Mouse (Mus musculus) midbrain, embryonic 11.5 days (tissue): Measurements from ENCODE around the gene Tsc22d3. TPM values are rescaled to one million over a fixed set of nuclear protein-coding genes. Genes with fewer than 3 reads are reported as not detected.

ENCODE experiments used
- ATAC-seq: fragments of 200-750 bp; cut with Nextera tagmentation; 2 replicates; pipeline ENCODE4 v1.8.0; 2017; ENCODE audit warnings: moderate TSS enrichment, moderate library complexity; ENCODE audit not compliant: low FRiP score
- DNase-seq: peaks from one replicate; pipeline ENCODE4 v3.0.0; 2015; ENCODE audit warnings: low spot score; ENCODE audit errors: missing footprints
- H3K27ac ChIP-seq: fragments of 300-500 bp; sonication (generic); 2 replicates; pipeline ENCODE4 v1.5.1; 2014; ENCODE audit warnings: low read depth, low read length
- H3K27me3 ChIP-seq: fragments of 300-500 bp; sonication (generic); 2 replicates; pipeline ENCODE4 v1.6.1; 2014; ENCODE audit warnings: mild to moderate bottlenecking, low read length, moderate library complexity, mixed read lengths; ENCODE audit not compliant: control insufficient read depth, insufficient read depth
- H3K36me3 ChIP-seq: fragments of 300-500 bp; sonication (generic); 2 replicates; pipeline ENCODE4 v1.6.1; 2014; ENCODE audit warnings: mild to moderate bottlenecking, low read length, moderate library complexity, mixed read lengths; ENCODE audit not compliant: control insufficient read depth, insufficient read depth
- H3K4me1 ChIP-seq: fragments of 300-500 bp; sonication (generic); 2 replicates; pipeline ENCODE4 v1.6.1; 2014; ENCODE audit warnings: low read length; ENCODE audit not compliant: control insufficient read depth, insufficient read depth
- H3K4me2 ChIP-seq: fragments of 300-500 bp; sonication (generic); 2 replicates; pipeline ENCODE4 v1.6.1; 2014; ENCODE audit warnings: mild to moderate bottlenecking, moderate library complexity
- H3K4me3 ChIP-seq: fragments of 300-500 bp; sonication (generic); 2 replicates; pipeline ENCODE4 v1.5.1; 2014; ENCODE audit warnings: low read depth, low read length
- H3K9ac ChIP-seq: fragments of 300-500 bp; sonication (generic); 2 replicates; pipeline ENCODE4 v1.6.1; 2014; ENCODE audit warnings: low read length
- H3K9me3 ChIP-seq: fragments of 300-500 bp; sonication (generic); 2 replicates; pipeline ENCODE4 v1.6.1; 2016; ENCODE audit warnings: low read length; ENCODE audit not compliant: control insufficient read depth
- WGBS: fragments of 180-500 bp; shearing (Covaris S2); extraction: QIAGEN DNeasy Blood & Tissue Kit; methylation state at CpG from one replicate; pipeline ENCODE4 v1.1.7; 2014; 5-methylcytosine and 5-hydroxymethylcytosine counted together
- polyA plus RNA-seq: library from polyadenylated mRNA; unstranded; fragments of >200 nt; fragmentation: Nextera tagmentation; extraction: Ambion mirVana; gene quantifications from 2 replicates; pipeline ENCODE4 v1.2.1, GENCODE M21; 2014

The Tsc22d3 gene
- polyA plus RNA-seq, 1 experiment from 2014 or later = 166 TPM

DNA sequence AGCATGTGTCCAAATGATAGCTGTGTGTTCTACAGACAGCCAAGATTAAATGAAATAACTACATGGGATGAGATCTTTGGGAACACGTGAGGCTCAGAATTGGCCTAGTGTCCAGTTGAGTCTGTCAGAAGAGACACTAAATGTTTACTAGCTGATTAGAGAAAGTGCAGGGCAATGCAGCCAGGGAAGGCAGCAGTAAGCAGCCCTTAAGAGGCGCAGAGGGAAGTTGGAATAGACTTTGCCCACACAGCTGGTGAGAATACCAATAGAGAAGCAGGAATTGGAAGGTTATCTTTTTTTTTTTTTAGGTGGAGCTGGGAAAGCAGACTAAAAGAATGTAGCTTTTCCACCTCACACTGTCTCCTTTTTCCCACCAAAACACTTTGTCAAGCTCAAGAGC, 61.8 kb downstream of the Tsc22d3 start:
- ATAC-seq (no peak), DNase-seq (no peak)
- no peak overlapping the region for H3K4me2 ChIP-seq
- no peaks in the 10 kb centered on the region for H3K36me3 ChIP-seq
- no peaks in the 10 kb centered on the region for H3K9me3 ChIP-seq
- H3K27ac ChIP-seq = no peak overlapping the region
- peaks cover 29% of the 10 kb centered on the region for H3K27me3 ChIP-seq
- 79% methylated on average over 2 of the region's 2 CpGs for WGBS
- no peak overlapping the region for H3K9ac ChIP-seq
- no peak overlapping the region for H3K4me3 ChIP-seq
- peaks cover 9% of the 10 kb centered on the region; the same call in 1 of the 2 replicates for H3K4me1 ChIP-seq

DNA sequence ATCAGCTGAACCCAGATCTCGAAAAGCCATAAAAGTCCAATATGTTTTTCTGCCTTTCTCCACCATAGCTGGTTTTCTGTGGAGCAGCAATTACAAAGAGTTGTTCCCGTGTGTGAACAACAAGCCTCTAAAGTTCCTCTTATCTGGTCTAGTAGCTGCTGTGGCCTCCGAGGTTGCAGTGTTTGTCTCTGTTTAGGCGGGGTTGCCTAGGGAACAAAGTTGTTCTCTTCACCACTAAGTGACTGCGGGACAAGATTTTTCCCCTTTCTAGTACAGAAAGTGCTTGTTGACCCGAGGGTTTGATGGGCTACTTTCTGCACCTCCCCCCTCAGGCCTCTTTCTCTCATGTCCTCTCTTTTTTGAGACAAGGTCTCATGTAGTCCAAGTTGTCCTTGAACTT, 62.8 kb downstream of the Tsc22d3 start:
- H3K27me3 ChIP-seq = peaks cover 22% of the 10 kb centered on the region
- DNase-seq = no peak
- H3K27ac ChIP-seq = no peak overlapping the region
- no peak overlapping the region for H3K4me3 ChIP-seq
- WGBS = 51% methylated on average over 6 of the region's 6 CpGs
- ATAC-seq = no peak
- no peak overlapping the region for H3K4me2 ChIP-seq
- H3K9me3 ChIP-seq = no peaks in the 10 kb centered on the region
- peaks cover 9% of the 10 kb centered on the region; the same call in 1 of the 2 replicates for H3K4me1 ChIP-seq
- H3K36me3 ChIP-seq = no peaks in the 10 kb centered on the region
- no peak overlapping the region for H3K9ac ChIP-seq

- no peak overlapping the region for H3K4me3 ChIP-seq
- ATAC-seq (no peak), DNase-seq (no peak)
- H3K9me3 ChIP-seq = no peaks in the 10 kb centered on the region
- H3K36me3 ChIP-seq = no peaks in the 10 kb centered on the region
- H3K9ac ChIP-seq = no peak overlapping the region
- H3K27me3 ChIP-seq = peaks cover 13% of the 10 kb centered on the region
- H3K4me1 ChIP-seq = no peaks in the 10 kb centered on the region
- no peak overlapping the region for H3K4me2 ChIP-seq
- 60% methylated on average over 1 of the region's 1 CpGs for WGBS
- no peak overlapping the region for H3K27ac ChIP-seq
These were observed 65.0 kb downstream of the Tsc22d3 start for GRCm38 (mm10) chrX:140535487-140535886.

GRCm38 (mm10) chrX:140534306-140534705, 66.2 kb downstream of the Tsc22d3 start:
- H3K36me3 ChIP-seq = no peaks in the 10 kb centered on the region
- H3K9ac ChIP-seq = no peak overlapping the region
- DNase-seq (no peak), ATAC-seq (no peak)
- no peak overlapping the region for H3K4me3 ChIP-seq
- 78% methylated on average over 3 of the region's 3 CpGs for WGBS
- no peak overlapping the region for H3K4me2 ChIP-seq
- H3K9me3 ChIP-seq = no peaks in the 10 kb centered on the region
- H3K4me1 ChIP-seq = no peaks in the 10 kb centered on the region
- no peak overlapping the region for H3K27ac ChIP-seq
- H3K27me3 ChIP-seq = peaks cover 13% of the 10 kb centered on the region

DNA sequence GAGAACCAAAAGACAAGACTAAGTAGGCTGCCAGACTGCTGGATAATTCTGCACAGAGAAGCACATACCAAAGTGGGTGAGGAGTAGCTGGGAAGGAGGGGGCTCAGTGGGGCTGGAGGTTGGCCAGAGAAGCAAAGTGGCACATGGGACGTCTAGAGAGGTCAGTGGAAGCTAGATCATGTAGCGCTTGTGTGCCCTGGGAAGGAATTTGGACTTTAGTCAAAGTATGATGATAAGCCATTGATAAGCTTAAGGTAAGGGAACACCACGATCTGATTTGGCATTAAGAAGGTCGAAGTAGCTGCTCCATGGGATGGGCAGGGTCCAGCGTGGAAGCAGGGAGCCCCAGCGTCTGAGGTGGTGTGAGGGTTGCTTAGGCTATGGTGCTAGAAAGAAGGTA, 68.1 kb downstream of the Tsc22d3 start:
- H3K27me3 ChIP-seq = peaks cover 8% of the 10 kb centered on the region
- WGBS = 85% methylated on average over 6 of the region's 6 CpGs
- ATAC-seq (no peak), DNase-seq (no peak)
- H3K36me3 ChIP-seq = no peaks in the 10 kb centered on the region
- no peak overlapping the region for H3K27ac ChIP-seq
- no peaks in the 10 kb centered on the region for H3K9me3 ChIP-seq
- no peak overlapping the region for H3K4me2 ChIP-seq
- no peak overlapping the region for H3K9ac ChIP-seq
- no peak overlapping the region for H3K4me3 ChIP-seq
- H3K4me1 ChIP-seq = no peaks in the 10 kb centered on the region

DNA sequence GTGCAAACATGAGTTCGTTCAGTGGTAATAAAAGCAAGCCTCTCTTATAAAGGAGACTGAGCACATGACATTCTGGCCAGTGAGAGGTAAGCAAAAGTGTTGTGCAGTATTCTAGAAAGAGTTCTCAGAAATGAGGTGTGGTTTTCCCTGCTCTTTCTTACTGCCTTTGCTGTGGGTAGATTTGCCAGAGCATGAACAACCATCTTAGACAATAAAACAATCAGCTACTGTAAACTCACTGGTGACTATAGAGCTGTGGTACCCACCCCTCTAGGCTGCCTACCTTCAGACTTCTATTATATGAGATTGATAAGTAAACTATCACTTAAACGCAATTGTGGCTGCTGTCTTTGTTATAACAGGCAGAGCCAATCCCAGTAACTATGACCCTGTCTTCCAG, 69.1 kb downstream of the Tsc22d3 start:
- 88% methylated on average over 2 of the region's 2 CpGs for WGBS
- peaks cover 8% of the 10 kb centered on the region for H3K27me3 ChIP-seq

DNA sequence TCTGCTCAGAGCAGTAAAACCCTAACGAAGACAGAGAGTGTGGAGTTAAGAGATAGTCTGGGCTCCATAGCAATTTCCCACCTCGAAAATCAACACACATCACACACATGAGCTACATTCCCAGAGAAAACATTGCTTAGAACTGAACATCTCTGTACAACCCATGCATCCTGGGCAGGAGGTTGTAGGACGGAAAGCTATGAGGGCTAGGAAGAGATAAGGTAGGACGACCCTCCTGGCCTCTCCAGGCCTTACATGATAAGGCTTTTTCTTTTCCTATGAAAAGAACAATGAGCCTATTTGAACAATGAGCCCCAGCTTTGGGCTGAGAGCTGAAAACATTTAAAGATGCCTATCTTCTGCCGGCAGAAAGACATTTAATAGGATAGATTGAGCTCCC, 69.8 kb downstream of the Tsc22d3 start:
- Histone ChIP-seq H3K4me1 (no peaks in the 10 kb centered on the region), H3K4me2 (no peak overlapping the region), H3K27ac (no peak overlapping the region), H3K9ac (no peak overlapping the region), H3K27me3 (peaks cover 8% of the 10 kb centered on the region), H3K9me3 (no peaks in the 10 kb centered on the region), H3K4me3 (no peak overlapping the region), H3K36me3 (no peaks in the 10 kb centered on the region)
- no peak for DNase-seq
- WGBS = 78% methylated on average over 5 of the region's 5 CpGs
- no peak for ATAC-seq

More for the DNA sequence above, 69.1 kb downstream of the Tsc22d3 start:
- no peak overlapping the region for H3K4me3 ChIP-seq
- H3K4me1 ChIP-seq = no peaks in the 10 kb centered on the region
- H3K4me2 ChIP-seq = no peak overlapping the region
- H3K36me3 ChIP-seq = no peaks in the 10 kb centered on the region
- no peak overlapping the region for H3K9ac ChIP-seq
- no peak overlapping the region for H3K27ac ChIP-seq
- DNase-seq (no peak), ATAC-seq (no peak)
- no peaks in the 10 kb centered on the region for H3K9me3 ChIP-seq

GRCm38 (mm10) chrX:140529074-140529561, 71.3 kb downstream of the Tsc22d3 start:
- WGBS = 91% methylated on average over 5 of the region's 5 CpGs
- Histone ChIP-seq H3K36me3 (no peaks in the 10 kb centered on the region), H3K4me1 (no peaks in the 10 kb centered on the region), H3K4me3 (no peak overlapping the region), H3K9ac (no peak overlapping the region), H3K27ac (no peak overlapping the region), H3K4me2 (no peak overlapping the region), H3K27me3 (peaks cover 8% of the 10 kb centered on the region), H3K9me3 (no peaks in the 10 kb centered on the region)
- ATAC-seq (no peak), DNase-seq (no peak)

- WGBS = 72% methylated on average over 6 of the region's 6 CpGs
These were observed 73.2 kb downstream of the Tsc22d3 start for GRCm38 (mm10) chrX:140527231-140527630.

More at GRCm38 (mm10) chrX:140527231-140527630, 73.2 kb downstream of the Tsc22d3 start:
- DNase-seq = no peak
- no peak overlapping the region for H3K4me3 ChIP-seq
- no peaks in the 10 kb centered on the region for H3K36me3 ChIP-seq
- no peak for ATAC-seq
- no peaks in the 10 kb centered on the region for H3K9me3 ChIP-seq
- H3K9ac ChIP-seq = no peak overlapping the region
- H3K4me2 ChIP-seq = no peak overlapping the region
- no peak overlapping the region for H3K27ac ChIP-seq
- H3K27me3 ChIP-seq = peaks cover 5% of the 10 kb centered on the region; the same call in 1 of the 2 replicates
- no peaks in the 10 kb centered on the region for H3K4me1 ChIP-seq
